Mouse (Mus musculus) ES-E14 (cell line): ENCODE measurements around the gene Acadvl. TPM values are rescaled to one million over a fixed set of nuclear protein-coding genes. Genes with fewer than 3 reads are reported as not detected.

Source experiments
- DNase-seq: peaks from one replicate; pipeline ENCODE4 v3.0.0-alpha.2; 2013; ENCODE audit warnings: low read depth, low spot score
- H3K27ac ChIP-seq: 2 replicates; pipeline ENCODE4 v1.5.1; 2012; ENCODE audit warnings: low read depth, mild to moderate bottlenecking, low read length, moderate library complexity, mixed read lengths; ENCODE audit not compliant: poor library complexity, insufficient read depth, severe bottlenecking
- H3K36me3 ChIP-seq: 2 replicates; pipeline ENCODE4 v1.6.1; 2012; ENCODE audit warnings: mild to moderate bottlenecking, low read length, moderate library complexity, mixed read lengths; ENCODE audit not compliant: control insufficient read depth, poor library complexity, insufficient read depth, severe bottlenecking
- H3K4me1 ChIP-seq, 2 experiments: fragments of 150-350 bp in 1 of 2; sonication (generic) in 1 of 2; 2 replicates each; pipeline ENCODE4 v1.6.1; 2012; ENCODE audit warnings: low read length in 2 of 2, mild to moderate bottlenecking in 1 of 2, mixed read lengths in 1 of 2; ENCODE audit not compliant: control insufficient read depth in 2 of 2, insufficient read depth in 2 of 2, poor library complexity in 1 of 2
- H3K4me3 ChIP-seq, 2 experiments: fragments of 150-350 bp in 1 of 2; sonication (generic) in 1 of 2; 2 replicates each; pipeline ENCODE4 v1.5.1; 2012; ENCODE audit warnings: low read length in 2 of 2, low read depth in 1 of 2, mild to moderate bottlenecking in 1 of 2, mixed read lengths in 1 of 2; ENCODE audit not compliant: insufficient read depth in 1 of 2, poor library complexity in 1 of 2, severe bottlenecking in 1 of 2
- H3K9ac ChIP-seq: 2 replicates; pipeline ENCODE4 v1.6.1; 2012; ENCODE audit warnings: low read depth, mild to moderate bottlenecking, low read length, mixed read lengths; ENCODE audit not compliant: poor library complexity, insufficient read depth, severe bottlenecking
- H3K9me3 ChIP-seq: fragments of 150-350 bp; sonication (generic); 2 replicates; pipeline ENCODE4 v1.6.1; 2012; ENCODE audit warnings: low read depth, mild to moderate bottlenecking, low read length; ENCODE audit not compliant: control insufficient read depth, insufficient read depth
- CHD2 ChIP-seq: IDR thresholded peaks from 2 replicates; pipeline ENCODE4 v1.6.1; 2014; ENCODE audit warnings: mild to moderate bottlenecking, low read depth, low read length, inconsistent platforms
- HCFC1 ChIP-seq: IDR thresholded peaks from 2 replicates; pipeline ENCODE4 v1.6.1; 2012; ENCODE audit warnings: low read length, inconsistent platforms, borderline replicate concordance; ENCODE audit not compliant: insufficient read depth
- MAFK ChIP-seq: IDR thresholded peaks from 2 replicates; pipeline ENCODE4 v1.6.1; 2014; ENCODE audit warnings: mild to moderate bottlenecking, low read depth, low read length, inconsistent platforms; ENCODE audit not compliant: insufficient read depth
- ZC3H11A ChIP-seq: IDR thresholded peaks from 2 replicates; pipeline ENCODE4 v1.6.1; 2012; ENCODE audit warnings: low read depth, mild to moderate bottlenecking, inconsistent platforms, low read length, borderline replicate concordance
- ZNF384 ChIP-seq: IDR thresholded peaks from 2 replicates; pipeline ENCODE4 v1.6.1; 2012; ENCODE audit warnings: low read depth, low read length, inconsistent platforms
- in situ Hi-C, 2 experiments: fragments of 600-800 bp; cut with MboI; formaldehyde crosslinking; loops; one replicate each; pipeline ENCODE4 v1.15.1; 2025; ENCODE audit warnings: low sequenced_read_pairs in 2 of 2, inconsistent platforms in 1 of 2; ENCODE audit not compliant: unreplicated experiment in 2 of 2
- total RNA-seq: library from RNA; depleted of rRNA; stranded (reverse); fragments of 300-350 nt; gene quantifications from 2 replicates; pipeline ENCODE4 v1.2.3, GENCODE M21; 2012

Acadvl gene
- total RNA-seq, 1 experiment = 48.7 TPM

GRCm38 (mm10) chr11:69992396-69992795, 22.8 kb downstream of the Acadvl start:
- Histone ChIP-seq H3K9ac (no peak overlapping the region), H3K9me3 (no peaks in the 10 kb centered on the region), H3K4me1 (peaks cover under 1 to 1% of the 10 kb centered on the region in 2 experiments; a peak in 2 of 4 replicates), H3K27ac (no peak overlapping the region), H3K4me3 (no peak overlapping the region; a peak in 1 of 4 replicates), H3K36me3 (peaks cover 6% of the 10 kb centered on the region)
- DNase-seq = no peak
- in situ Hi-C loops = no loop called here
- TF ChIP-seq ZC3H11A (no peak), MAFK (no peak), CHD2 (no peak), HCFC1 (no peak), ZNF384 (no peak)

DNA sequence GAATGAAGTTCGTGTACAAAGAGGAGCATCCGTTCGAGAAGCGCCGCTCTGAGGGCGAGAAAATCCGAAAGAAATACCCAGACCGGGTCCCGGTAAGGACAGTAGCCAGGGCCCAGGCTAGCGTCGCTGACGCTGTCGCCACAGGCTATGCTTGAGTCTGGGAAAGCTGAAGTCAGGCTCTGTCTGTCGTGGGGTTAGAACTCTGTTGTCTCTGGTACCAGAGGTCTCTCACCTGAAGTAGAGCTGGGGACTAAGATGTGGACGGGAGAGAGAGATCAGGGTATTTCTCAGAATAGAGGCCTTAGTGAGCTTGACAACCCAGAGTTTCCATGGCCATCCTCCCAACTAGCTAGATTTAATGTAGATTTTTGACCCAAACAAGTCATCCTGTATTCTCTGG, 23.5 kb downstream of the Acadvl start:
- Histone ChIP-seq H3K36me3 (peaks cover 6% of the 10 kb centered on the region), H3K4me1 (peaks cover 0 to 1% of the 10 kb centered on the region in 2 experiments; a peak in 1 of 4 replicates), H3K27ac (no peak overlapping the region; the same call in 1 of the 2 replicates), H3K9ac (peak overlapping the region; percentile 92), H3K4me3 (peak overlapping the region; percentile 61 to 85), H3K9me3 (no peaks in the 10 kb centered on the region)
- TF ChIP-seq CHD2 (no peak), MAFK (no peak), HCFC1 (no peak), ZC3H11A (no peak), ZNF384 (no peak)
- DNase-seq = no peak
- in situ Hi-C loops = no loop called here

- Histone ChIP-seq H3K36me3 (peaks cover 10% of the 10 kb centered on the region), H3K27ac (peak within 1 kb of the TSS; percentile 30), H3K4me1 (peaks cover 0 to 1% of the 10 kb centered on the region in 2 experiments; a peak in 1 of 4 replicates), H3K4me3 (peak within 1 kb of the TSS; percentile 61 to 85), H3K9ac (peak within 1 kb of the TSS; percentile 92), H3K9me3 (no peaks in the 10 kb centered on the region)
- peak; percentile 95 for DNase-seq
- TF ChIP-seq CHD2 = peak; percentile 81
- TF ChIP-seq ZNF384 = no peak
- peak; percentile 52; the same call in 1 of the 2 replicates for TF ChIP-seq HCFC1
- no peak for TF ChIP-seq ZC3H11A
- TF ChIP-seq MAFK = no peak
- in situ Hi-C loops = no loop called here
Measured at GRCm38 (mm10) chr11:69990850-69991691, 24.1 kb downstream of the Acadvl start, which contains the start of gene Gabarap. Gabarap (plus strand) TSS chr11:69991143.

DNA sequence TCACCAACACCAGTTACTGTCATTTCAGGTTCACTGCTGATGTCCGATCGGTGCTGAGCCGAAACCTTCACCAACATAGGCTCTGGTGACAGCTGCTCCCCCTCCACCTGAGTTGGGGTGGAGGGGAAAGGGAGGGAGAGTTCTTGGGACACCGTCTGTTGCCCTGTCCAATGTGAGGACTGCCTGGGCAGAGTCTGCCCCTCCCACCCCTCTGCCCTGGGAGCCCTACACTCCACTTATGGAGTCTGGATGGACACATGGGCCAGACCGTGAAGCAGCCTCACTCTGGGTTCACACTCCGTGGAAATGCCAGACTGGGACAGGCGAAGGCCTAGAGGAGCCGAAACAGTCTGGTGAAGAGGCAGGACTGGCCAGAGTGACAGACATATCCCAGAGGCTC, 25.3 kb downstream of the Acadvl start:
- in situ Hi-C loops = no loop called here
- no peak for DNase-seq

More for the DNA sequence above, 25.3 kb downstream of the Acadvl start:
- Histone ChIP-seq H3K4me1 (peaks cover 0 to 1% of the 10 kb centered on the region in 2 experiments; a peak in 1 of 4 replicates), H3K4me3 (no peak overlapping the region), H3K36me3 (peaks cover 14% of the 10 kb centered on the region), H3K9ac (no peak overlapping the region), H3K27ac (no peak overlapping the region), H3K9me3 (no peaks in the 10 kb centered on the region)
- TF ChIP-seq HCFC1 (no peak), ZC3H11A (no peak), MAFK (no peak), ZNF384 (no peak), CHD2 (no peak)
